Mouse (Mus musculus) heart, adult 2 months (tissue): Measurements from ENCODE around the gene Nos1ap. TPM values are rescaled to one million over a fixed set of nuclear protein-coding genes. Genes with fewer than 3 reads are reported as not detected.
A peak's percentile ranks its signal among the peaks of the same experiment; 100 is the strongest.

Experiments
- DNase-seq, 2 experiments: peaks; one replicate each; pipeline ENCODE4 v3.0.0; 2021
- H3K27ac ChIP-seq: fragments of 200-600 bp; 2 replicates; pipeline ENCODE4 v1.8.1; 2022
- H3K27me3 ChIP-seq: fragments of 200-500 bp; 2 replicates; pipeline ENCODE4 v1.6.1; 2012; ENCODE audit warnings: mild to moderate bottlenecking, low read length, inconsistent platforms, mixed read lengths; ENCODE audit not compliant: control insufficient read depth, insufficient read depth
- H3K36me3 ChIP-seq: fragments of 200-500 bp; 2 replicates; pipeline ENCODE4 v1.6.1; 2012; ENCODE audit warnings: low read length, inconsistent platforms; ENCODE audit not compliant: control insufficient read depth, insufficient read depth
- H3K4me1 ChIP-seq: fragments of 200-500 bp; 2 replicates; pipeline ENCODE4 v1.6.1; 2011; ENCODE audit warnings: low read length; ENCODE audit not compliant: control insufficient read depth, insufficient read depth
- H3K4me3 ChIP-seq: fragments of 200-600 bp; 2 replicates; pipeline ENCODE4 v1.8.1; 2022
- H3K79me2 ChIP-seq: fragments of 200-500 bp; replicated peaks from 2 replicates; pipeline ENCODE4 v1.6.1; 2012; ENCODE audit warnings: mild to moderate bottlenecking, inconsistent platforms, low read length, moderate library complexity, mixed read lengths; ENCODE audit not compliant: control insufficient read depth, insufficient read depth
- H3K9ac ChIP-seq: fragments of 200-500 bp; 2 replicates; pipeline ENCODE4 v1.6.1; 2012; ENCODE audit warnings: low read depth, mild to moderate bottlenecking, control low read depth, inconsistent platforms, low read length, mixed read lengths
- CTCF ChIP-seq: fragments of 200-600 bp; IDR thresholded peaks from 2 replicates; pipeline ENCODE4 v1.8.1; 2022; ENCODE audit warnings: antibody characterized with exemption, mild to moderate bottlenecking, moderate library complexity
- EP300 ChIP-seq: fragments of 200-500 bp; IDR thresholded peaks from 2 replicates; pipeline ENCODE4 v1.6.1; 2011; ENCODE audit warnings: low read depth, low read length, control low read depth; ENCODE audit not compliant: insufficient read depth
- POLR2A ChIP-seq: fragments of 200-500 bp; IDR thresholded peaks from 2 replicates; pipeline ENCODE4 v1.6.1; 2011; ENCODE audit warnings: mild to moderate bottlenecking, low read depth, low read length, control low read depth; ENCODE audit not compliant: insufficient read depth
- WGBS: fragments of 180-500 bp; shearing (Covaris S2); methylation state at CpG from one replicate; pipeline ENCODE4 v1.1.7; 2018; 5-methylcytosine and 5-hydroxymethylcytosine counted together
- intact Hi-C: fragments of 180-260 bp; cut with DNase I; formaldehyde crosslinking; loops from one replicate; pipeline ENCODE4 v1.15.1; 2025
- polyA plus RNA-seq: library from polyadenylated mRNA; depleted of rRNA; stranded (reverse); fragments of >200 nt; gene quantifications from 2 replicates; pipeline ENCODE4 v1.2.3, GENCODE M21; 2012
- total RNA-seq, 2 experiments: library from RNA; stranded (reverse); gene quantifications; 2 replicates each; pipeline ENCODE4 v1.2.3; 2021

The Nos1ap gene
- total and polyA plus RNA-seq, 3 experiments = 11.5 to 24.0 (median 22.0) TPM

DNA sequence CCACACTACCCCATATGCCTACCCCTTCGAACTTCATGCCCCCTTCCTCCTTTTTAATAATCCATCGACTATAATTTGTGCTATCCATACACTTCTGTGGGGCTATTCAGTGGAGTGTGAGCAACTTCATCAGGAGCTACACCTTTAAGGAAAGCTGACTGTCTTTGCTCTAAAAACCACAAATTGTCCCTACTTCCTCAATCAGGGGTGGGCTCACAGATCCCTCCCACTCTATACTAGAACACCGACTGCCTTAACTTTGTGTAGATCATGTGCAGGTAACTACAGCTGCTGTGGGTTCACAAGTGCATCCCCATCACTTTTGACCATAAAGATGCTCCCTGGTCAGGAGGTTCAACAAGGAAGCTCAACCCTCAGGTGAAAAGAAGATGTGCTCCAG, 249.7 kb downstream of the Nos1ap start:
- DNase-seq = no peak
- Histone ChIP-seq H3K4me1 (no peaks in the 10 kb centered on the region), H3K36me3 (no peaks in the 10 kb centered on the region), H3K27ac (no peak overlapping the region), H3K79me2 (no peaks in the 10 kb centered on the region), H3K4me3 (no peak overlapping the region), H3K9ac (no peak overlapping the region), H3K27me3 (no peaks in the 10 kb centered on the region)
- 87% methylated on average over 3 of the region's 3 CpGs for WGBS
- TF ChIP-seq CTCF = no peak
- no peak for TF ChIP-seq POLR2A
- TF ChIP-seq EP300 = no peak
- intact Hi-C loops = no loop called here

DNA sequence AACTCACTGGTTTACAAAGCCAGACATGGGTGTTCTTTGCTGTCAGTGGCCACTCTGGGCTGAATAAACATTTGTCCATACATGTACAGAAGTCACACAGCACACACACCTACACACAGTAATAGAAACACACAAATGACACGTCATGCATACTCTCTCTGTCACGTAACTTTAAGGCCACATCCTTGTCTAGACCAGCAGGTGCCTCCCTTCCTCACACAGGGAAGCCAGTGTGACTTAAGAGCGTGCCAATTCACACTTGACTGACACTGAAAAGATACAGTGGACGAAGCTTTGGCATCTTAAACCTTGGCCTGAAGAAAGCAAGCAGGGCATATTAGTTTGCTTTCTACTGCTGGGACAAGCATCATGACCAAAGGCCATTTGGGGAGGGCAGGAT, 256.9 kb downstream of the Nos1ap start:
- peak; percentile 15 for TF ChIP-seq CTCF
- TF ChIP-seq POLR2A = no peak
- H3K27me3 ChIP-seq = no peaks in the 10 kb centered on the region

DNA sequence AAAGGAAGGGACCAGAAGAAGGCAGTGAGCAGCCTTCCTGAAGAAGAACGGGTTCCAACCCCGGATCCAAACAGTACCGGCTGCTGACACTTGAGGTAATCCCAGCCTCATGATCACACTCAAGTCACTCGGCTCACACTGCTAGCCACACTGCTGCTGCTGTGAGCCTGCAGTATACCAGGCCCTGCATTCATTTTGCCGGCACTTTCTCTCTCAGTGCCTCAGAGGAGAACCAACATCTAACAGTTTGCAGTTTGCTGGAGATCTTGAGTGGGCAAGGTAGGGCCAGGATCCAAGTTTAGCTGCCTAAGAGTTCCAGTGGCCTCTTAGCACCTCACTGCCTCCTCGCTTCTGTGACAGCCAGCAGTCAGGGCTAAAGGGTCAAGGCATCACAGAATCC, 257.7 kb downstream of the Nos1ap start:
- intact Hi-C loops = no loop called here
- H3K4me1 ChIP-seq = peaks cover 1% of the 10 kb centered on the region; the same call in 1 of the 2 replicates
- no peaks in the 10 kb centered on the region for H3K27me3 ChIP-seq
- WGBS = 57% methylated on average over 6 of the region's 6 CpGs
- no peak overlapping the region for H3K4me3 ChIP-seq
- no peaks in the 10 kb centered on the region for H3K79me2 ChIP-seq
- TF ChIP-seq POLR2A (no peak), EP300 (no peak), CTCF (no peak)
- DNase-seq = no peak
- no peak overlapping the region for H3K27ac ChIP-seq
- H3K36me3 ChIP-seq = no peaks in the 10 kb centered on the region
- H3K9ac ChIP-seq = no peak overlapping the region

More for the DNA sequence above, 256.9 kb downstream of the Nos1ap start:
- Histone ChIP-seq H3K9ac (no peak overlapping the region), H3K36me3 (no peaks in the 10 kb centered on the region), H3K27ac (no peak overlapping the region), H3K4me3 (no peak overlapping the region), H3K79me2 (no peaks in the 10 kb centered on the region), H3K4me1 (peaks cover 1% of the 10 kb centered on the region; the same call in 1 of the 2 replicates)
- no peak for DNase-seq
- intact Hi-C loops = no loop called here
- 80% methylated on average over 4 of the region's 4 CpGs for WGBS

DNA sequence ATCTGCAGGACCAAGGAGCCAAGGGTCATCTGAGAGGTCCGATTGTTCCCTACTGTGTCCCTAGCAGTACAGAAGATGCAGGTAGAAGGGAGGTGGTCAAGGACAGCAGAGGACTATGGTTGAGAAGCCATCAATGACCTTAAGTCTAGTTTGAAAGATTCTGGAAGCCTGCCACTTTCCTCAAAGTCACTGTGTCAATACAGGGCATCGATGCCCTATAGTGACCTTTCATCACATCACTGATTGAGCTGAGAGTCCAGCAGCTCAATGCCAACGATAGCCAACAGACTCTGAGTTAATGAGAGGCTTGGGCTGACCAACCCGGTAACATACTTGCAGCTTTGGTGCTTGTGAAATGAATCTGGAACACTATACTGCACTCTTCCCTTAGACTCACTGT, 264.4 kb downstream of the Nos1ap start:
- TF ChIP-seq CTCF (no peak), POLR2A (no peak), EP300 (no peak)
- DNase-seq = no peak
- WGBS = 79% methylated on average over 4 of the region's 4 CpGs
- Histone ChIP-seq H3K4me1 (no peaks in the 10 kb centered on the region), H3K27ac (no peak overlapping the region), H3K4me3 (no peak overlapping the region), H3K27me3 (no peaks in the 10 kb centered on the region), H3K36me3 (no peaks in the 10 kb centered on the region), H3K79me2 (no peaks in the 10 kb centered on the region), H3K9ac (no peak overlapping the region)
- intact Hi-C loops = loop anchor here (10.0 kb wide), 1 partner anchor 190 kb away; no protein-coding TSS in a partner anchor

DNA sequence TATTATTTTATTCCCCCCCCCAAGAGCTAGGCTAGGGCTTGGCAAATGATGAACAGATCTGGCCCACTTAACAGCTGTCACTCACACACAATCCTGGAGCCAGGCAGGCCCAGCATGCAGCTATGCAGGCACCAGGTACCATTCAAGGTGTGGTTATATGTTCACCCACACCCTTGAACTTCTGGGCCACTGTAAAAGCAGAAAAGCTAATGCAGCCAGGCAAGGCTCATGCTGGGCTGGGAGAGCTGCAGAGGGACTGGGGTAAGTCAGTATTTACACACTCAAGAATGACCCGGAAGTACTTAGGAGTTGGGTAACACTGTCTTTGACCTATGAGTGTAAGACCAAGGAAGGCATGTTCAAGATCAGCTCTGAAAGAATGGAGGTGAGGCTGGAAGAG, 265.3 kb downstream of the Nos1ap start:
- Histone ChIP-seq H3K79me2 (no peaks in the 10 kb centered on the region), H3K36me3 (no peaks in the 10 kb centered on the region), H3K4me3 (no peak overlapping the region), H3K4me1 (no peaks in the 10 kb centered on the region), H3K27me3 (no peaks in the 10 kb centered on the region), H3K9ac (no peak overlapping the region), H3K27ac (no peak overlapping the region)
- WGBS = 97% methylated on average over 1 of the region's 1 CpGs
- DNase-seq = no peak
- TF ChIP-seq EP300 = no peak
- TF ChIP-seq POLR2A = no peak
- intact Hi-C loops = loop anchor here (10.0 kb wide), 1 partner anchor 190 kb away; no protein-coding TSS in a partner anchor

DNA sequence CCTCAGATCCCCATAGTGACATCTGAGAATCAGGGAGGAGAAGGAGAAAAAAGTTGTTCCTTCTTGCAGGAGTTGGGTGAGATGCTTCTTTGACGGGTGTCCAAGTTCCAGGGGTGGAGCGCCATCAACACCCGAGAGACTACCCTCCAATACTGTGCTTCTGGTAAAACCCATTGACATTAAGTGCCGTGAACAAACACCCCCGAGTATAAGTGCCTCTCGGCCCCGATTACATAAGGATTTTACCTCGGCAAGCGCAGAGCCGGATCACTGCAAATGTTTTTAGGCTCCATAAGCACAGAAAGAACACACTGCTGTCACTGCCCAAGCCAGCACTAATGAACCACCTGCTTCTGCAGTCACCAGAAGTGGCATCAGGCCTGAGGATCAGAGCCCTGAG, 266.7 kb downstream of the Nos1ap start:
- H3K36me3 ChIP-seq = no peaks in the 10 kb centered on the region
- H3K4me1 ChIP-seq = no peaks in the 10 kb centered on the region
- intact Hi-C loops = loop anchor here (10.0 kb wide), 1 partner anchor 192 kb away; no protein-coding TSS in a partner anchor
- no peaks in the 10 kb centered on the region for H3K27me3 ChIP-seq
- no peak overlapping the region for H3K4me3 ChIP-seq
- WGBS = 96% methylated on average over 10 of the region's 10 CpGs
- TF ChIP-seq POLR2A (no peak), CTCF (no peak), EP300 (no peak)
- no peak overlapping the region for H3K27ac ChIP-seq
- DNase-seq = no peak
- no peaks in the 10 kb centered on the region for H3K79me2 ChIP-seq
- H3K9ac ChIP-seq = no peak overlapping the region

DNA sequence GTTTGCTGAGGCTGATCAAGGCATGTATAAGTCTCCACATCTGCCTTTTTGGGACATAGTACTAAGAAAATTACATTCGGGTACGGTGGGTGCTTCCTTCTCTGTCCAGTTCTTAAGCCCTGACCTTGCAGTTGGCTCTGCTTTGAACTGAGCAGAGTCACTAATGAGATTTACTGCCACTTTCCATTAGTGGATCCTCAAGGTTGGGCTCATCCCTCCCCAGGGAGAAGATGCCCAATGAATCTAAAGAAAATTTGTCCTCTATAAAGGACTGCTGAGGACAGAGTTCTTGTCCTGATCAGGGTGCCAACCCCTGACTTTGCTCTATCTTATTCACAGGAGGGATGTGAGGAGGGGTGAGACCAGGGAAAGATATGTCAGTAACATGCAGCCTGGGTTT, 267.6 kb downstream of the Nos1ap start:
- H3K4me1 ChIP-seq = no peaks in the 10 kb centered on the region
- no peaks in the 10 kb centered on the region for H3K36me3 ChIP-seq
- H3K79me2 ChIP-seq = no peaks in the 10 kb centered on the region
- no peak for TF ChIP-seq POLR2A
- no peak for TF ChIP-seq EP300
- no peak for TF ChIP-seq CTCF
- no peak overlapping the region for H3K4me3 ChIP-seq
- no peaks in the 10 kb centered on the region for H3K27me3 ChIP-seq
- WGBS = 82% methylated on average over 2 of the region's 2 CpGs
- H3K9ac ChIP-seq = no peak overlapping the region
- DNase-seq = no peak
- H3K27ac ChIP-seq = no peak overlapping the region
- intact Hi-C loops = loop anchor here (10.0 kb wide), 1 partner anchor 193 kb away; no protein-coding TSS in a partner anchor
